Mouse (Mus musculus) MEL (cell line): Measurements from ENCODE around the gene Agbl3.

ENCODE experiments used
- CTCF ChIP-seq, 3 experiments: IDR thresholded peaks in 2 of 3; conservative IDR thresholded peaks in 1 of 3; 2 replicates each; pipeline ENCODE4 v1.5.1; 2011 to 2012; ENCODE audit warnings: low read length in 3 of 3, low read depth in 2 of 3, mild to moderate bottlenecking in 2 of 3, improper control_type of control experiment in 1 of 3, inconsistent platforms in 1 of 3, mixed read lengths in 1 of 3, moderate library complexity in 1 of 3; ENCODE audit not compliant: control insufficient read depth in 1 of 3, insufficient read depth in 1 of 3, poor library complexity in 1 of 3, severe bottlenecking in 1 of 3
- EP300 ChIP-seq, 2 experiments: IDR thresholded peaks; 2 replicates each; pipeline ENCODE4 v1.6.1; 2011; ENCODE audit warnings: improper control_type of control experiment in 2 of 2, low read length in 2 of 2, low read depth in 1 of 2, mild to moderate bottlenecking in 1 of 2
- ETS1 ChIP-seq: IDR thresholded peaks from 2 replicates; pipeline ENCODE4 v1.6.1; 2012; ENCODE audit warnings: low read depth, mild to moderate bottlenecking, inconsistent platforms, low read length, improper control_type of control experiment, moderate library complexity
- KAT2A ChIP-seq: conservative IDR thresholded peaks from 2 replicates; pipeline ENCODE4 v1.6.1; 2012; ENCODE audit warnings: low read depth, low read length, improper control_type of control experiment, inconsistent platforms
- MYB ChIP-seq: IDR thresholded peaks from 2 replicates; pipeline ENCODE4 v1.6.1; 2011; ENCODE audit warnings: mild to moderate bottlenecking, low read depth, low read length, improper control_type of control experiment
- NRF1 ChIP-seq: IDR thresholded peaks from 2 replicates; pipeline ENCODE4 v1.6.1; 2014; ENCODE audit warnings: low read depth, mild to moderate bottlenecking, inconsistent platforms, low read length, improper control_type of control experiment, moderate library complexity; ENCODE audit not compliant: poor library complexity, insufficient read depth, severe bottlenecking
- ZC3H11A ChIP-seq: IDR thresholded peaks from 2 replicates; pipeline ENCODE4 v1.6.1; 2012; ENCODE audit warnings: low read depth, mild to moderate bottlenecking, inconsistent platforms, low read length, improper control_type of control experiment

DNA sequence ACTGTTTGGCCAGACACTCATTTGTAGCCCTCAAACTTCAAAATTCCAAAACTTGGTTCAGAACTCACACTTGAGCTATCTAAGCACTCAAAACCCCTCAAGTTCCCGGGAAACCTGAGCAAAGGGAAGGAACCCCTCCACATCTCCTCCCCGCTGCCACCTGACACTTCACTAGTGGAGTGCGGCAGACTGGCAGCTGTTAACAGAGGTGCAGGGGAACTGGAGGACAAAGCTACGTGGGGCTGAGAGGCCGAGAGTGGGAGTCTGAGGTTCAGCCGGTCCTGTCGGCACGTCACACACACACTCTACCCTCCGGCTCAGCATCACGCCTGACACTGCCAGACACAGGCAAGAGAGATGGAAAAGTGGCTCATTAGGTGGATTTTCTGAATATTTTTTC is 123.6 kb downstream of the Agbl3 start:
- TF ChIP-seq CTCF (IDR thresholded peaks at IDR 0.05 in 2 of 3, conservative IDR thresholded peaks at IDR 0.05 in 1 of 3; ENCODE audit: control insufficient read depth in 1 of 3, insufficient read depth in 1 of 3, low read depth in 2 of 3, low read length in 3 of 3, poor library complexity in 1 of 3, severe bottlenecking in 1 of 3) (no peak), NRF1 (no peak), MYB (no peak), EP300 (IDR thresholded peaks at IDR 0.05; ENCODE audit: low read depth in 1 of 2, low read length in 2 of 2) (no peak), ETS1 (no peak), ZC3H11A (no peak), KAT2A (no peak)
